In genomic region chr4:124658412-124658851, GRCm38 (mm10) we compare ENCODE assay signal across 9 mouse cellular contexts. TPM values are rescaled to one million over a fixed set of nuclear protein-coding genes. Genes with fewer than 3 reads are reported as not detected.
DNase-seq lines count a peak whose midpoint lies in the region; ATAC-seq and TF ChIP-seq lines count a peak whose summit lies in the region.
"Had no signal": no experiment of that assay in that cellular context is flagged by ENCODE, and none has a peak within 500 bp of the region (broad histone marks: within the 10 kb centered on the region; RNA-seq: fewer than 3 reads in every experiment).

No protein-coding gene starts in this region.

- H3K9me3 ChIP-seq in heart, embryonic 10.5 days = no peaks in the 10 kb centered on the region
- H3K9me3 ChIP-seq in ES-E14 (ENCODE audit: control insufficient read depth, insufficient read depth, low read depth, low read length) = no peaks in the 10 kb centered on the region
- no peaks in the 10 kb centered on the region for H3K9me3 ChIP-seq in forebrain, postnatal 0 days (ENCODE audit: low read length)
- no peaks in the 10 kb centered on the region for H3K9me3 ChIP-seq in limb, embryonic 14.5 days (ENCODE audit: control insufficient read depth, low read length)
- H3K9me3 ChIP-seq in stomach, embryonic 14.5 days (ENCODE audit: control insufficient read depth, low read depth, low read length) = no peaks in the 10 kb centered on the region

- TF ChIP-seq CTCF in forebrain, postnatal 0 days (IDR thresholded peaks at IDR 0.05; ENCODE audit: low read depth) = no peak

- H3K4me1 ChIP-seq in heart, embryonic 10.5 days = peaks cover 33% of the 10 kb centered on the region
- no peaks in the 10 kb centered on the region; a peak in 1 of 4 replicates for H3K4me1 ChIP-seq in ES-E14 (ENCODE audit: control insufficient read depth in 2 of 2, insufficient read depth in 2 of 2, low read length in 2 of 2, poor library complexity in 1 of 2)
- peaks cover 3% of the 10 kb centered on the region; the same call in 1 of the 2 replicates for H3K4me1 ChIP-seq in forebrain, postnatal 0 days (ENCODE audit: insufficient read depth)
- H3K4me1 ChIP-seq in limb, embryonic 14.5 days (ENCODE audit: control insufficient read depth, insufficient read depth, low read length) = peaks cover 3% of the 10 kb centered on the region; the same call in 1 of the 2 replicates
- H3K4me1 ChIP-seq in stomach, embryonic 14.5 days (ENCODE audit: control insufficient read depth, insufficient read depth, low read length) = peaks cover 13% of the 10 kb centered on the region; the same call in 1 of the 2 replicates

- no peak for ATAC-seq in forebrain, postnatal 0 days
- ATAC-seq in limb, embryonic 14.5 days (ENCODE audit: low FRiP score, low read depth) = no peak
- ATAC-seq in stomach, embryonic 14.5 days (ENCODE audit: insufficient number of reproducible peaks, insufficient read depth, low FRiP score, low read depth) = no peak
- ATAC-seq in frontal cortex, adult (ENCODE audit: low TSS enrichment) = no peak

- intact Hi-C loops in heart, postnatal 14 days (cut with DNase I) = loop anchor here (5.0 kb wide), 1 partner anchor 431 kb away; no protein-coding TSS in a partner anchor

- H3K4me3 ChIP-seq in heart, embryonic 10.5 days = peak overlapping the region; percentile 83
- peak overlapping the region; percentile 70 to 87 for H3K4me3 ChIP-seq in ES-E14 (ENCODE audit: insufficient read depth in 1 of 2, low read depth in 1 of 2, low read length in 2 of 2, poor library complexity in 1 of 2, severe bottlenecking in 1 of 2)
- peak overlapping the region; percentile 48 for H3K4me3 ChIP-seq in forebrain, postnatal 0 days (ENCODE audit: low read depth, low read length)
- H3K4me3 ChIP-seq in limb, embryonic 14.5 days (replicated peaks; ENCODE audit: low read length) = peak overlapping the region; percentile 58
- H3K4me3 ChIP-seq in stomach, embryonic 14.5 days (ENCODE audit: low read depth, low read length) = peak overlapping the region; percentile 62

- under 1% methylated on average over 39 of the region's 39 CpGs for WGBS in heart, embryonic 10.5 days
- WGBS in forebrain, postnatal 0 days = 2% methylated on average over 39 of the region's 39 CpGs
- WGBS in limb, embryonic 14.5 days = 2% methylated on average over 38 of the region's 39 CpGs
- WGBS in stomach, embryonic 14.5 days = 2% methylated on average over 39 of the region's 39 CpGs

- H3K4me2 ChIP-seq in forebrain, postnatal 0 days (ENCODE audit: low read depth) = peak overlapping the region; percentile 81
- peak overlapping the region; percentile 98 for H3K4me2 ChIP-seq in limb, embryonic 14.5 days (replicated peaks; ENCODE audit: low read depth, low read length, severe bottlenecking)
- peak overlapping the region; percentile 93; the same call in 1 of the 2 replicates for H3K4me2 ChIP-seq in stomach, embryonic 14.5 days (replicated peaks; ENCODE audit: low read depth, low read length)

- in situ Hi-C loops in ES-E14 (cut with MboI; ENCODE audit: low sequenced_read_pairs in 2 of 2, unreplicated experiment in 2 of 2) = no loop called here

- peaks cover 98% of the 10 kb centered on the region for H3K27me3 ChIP-seq in heart, embryonic 10.5 days (ENCODE audit: insufficient read depth, poor library complexity, severe bottlenecking)
- peaks cover 23% of the 10 kb centered on the region for H3K27me3 ChIP-seq in forebrain, postnatal 0 days (ENCODE audit: insufficient read depth, low read length)
- H3K27me3 ChIP-seq in limb, embryonic 14.5 days (ENCODE audit: control insufficient read depth, insufficient read depth, low read length) = peaks cover 75% of the 10 kb centered on the region
- peaks cover 60% of the 10 kb centered on the region for H3K27me3 ChIP-seq in stomach, embryonic 14.5 days (ENCODE audit: control insufficient read depth, insufficient read depth, low read length)

- H3K36me3 ChIP-seq in heart, embryonic 10.5 days = no peaks in the 10 kb centered on the region
- peaks cover 3% of the 10 kb centered on the region; the same call in 1 of the 2 replicates for H3K36me3 ChIP-seq in ES-E14 (ENCODE audit: control insufficient read depth, insufficient read depth, low read length, poor library complexity, severe bottlenecking)
- H3K36me3 ChIP-seq in forebrain, postnatal 0 days (ENCODE audit: insufficient read depth) = no peaks in the 10 kb centered on the region
- H3K36me3 ChIP-seq in limb, embryonic 14.5 days (ENCODE audit: control insufficient read depth, insufficient read depth, low read length) = no peaks in the 10 kb centered on the region
- no peaks in the 10 kb centered on the region for H3K36me3 ChIP-seq in stomach, embryonic 14.5 days (ENCODE audit: control insufficient read depth, insufficient read depth, low read length)

- H3K9ac ChIP-seq in ES-E14 (ENCODE audit: insufficient read depth, low read depth, low read length, poor library complexity, severe bottlenecking) = peak overlapping the region; percentile 80; the same call in 1 of the 2 replicates
- peak overlapping the region; percentile 59 for H3K9ac ChIP-seq in forebrain, postnatal 0 days
- no peak overlapping the region for H3K9ac ChIP-seq in limb, embryonic 14.5 days (ENCODE audit: low read depth, low read length, severe bottlenecking)
- H3K9ac ChIP-seq in stomach, embryonic 14.5 days (replicated peaks; ENCODE audit: low read depth, low read length) = no peak overlapping the region

- H3K27ac ChIP-seq in heart, embryonic 10.5 days = no peak overlapping the region
- H3K27ac ChIP-seq in ES-E14 (ENCODE audit: insufficient read depth, low read depth, low read length, poor library complexity, severe bottlenecking) = no peak overlapping the region
- no peak overlapping the region for H3K27ac ChIP-seq in forebrain, postnatal 0 days (ENCODE audit: low read depth, low read length)
- no peak overlapping the region for H3K27ac ChIP-seq in limb, embryonic 14.5 days (replicated peaks; ENCODE audit: low read depth, low read length)
- no peak overlapping the region for H3K27ac ChIP-seq in stomach, embryonic 14.5 days (ENCODE audit: low read length)

- no peak for DNase-seq in heart, embryonic 10.5 days (ENCODE audit: low spot score)
- DNase-seq in heart, postnatal 14 days = no peak
- no peak for DNase-seq in ES-E14 (ENCODE audit: low read depth, low spot score)
- peak; percentile 57 for DNase-seq in forebrain, postnatal 0 days
- DNase-seq in limb, embryonic 14.5 days (ENCODE audit: low spot score) = no peak
- DNase-seq in layer of hippocampus, postnatal 36 days = no peak

- no peak for TF ChIP-seq POLR2A in limb, embryonic 14.5 days (IDR thresholded peaks at IDR 0.05; ENCODE audit: borderline replicate concordance, extremely low read depth, insufficient read depth, insufficient read length)

RNA-seq across cellular contexts. Expression of gene Pou3f1, which starts 1.8 kb away (rescaled TPM):
- polyA plus RNA-seq in heart, embryonic 10.5 days (2016; fragmentation: Nextera tagmentation; extraction: Ambion mirVana) = 0.10 and 0.35 TPM in 2 replicates
- under 1 TPM in 1 of 2 experiments, not detected in 1; 0.07 TPM for total RNA-seq in heart, postnatal 14 days (2021)
- 6.2 and 9.5 TPM in 2 replicates for total RNA-seq in ES-E14 (2012; rRNA removed)
- 19.7 and 30.5 TPM in 2 replicates for total RNA-seq in forebrain, postnatal 0 days (2014; rRNA removed)
- polyA plus RNA-seq in forebrain, postnatal 0 days (2015; fragmentation: Nextera tagmentation; extraction: Ambion mirVana) = 20.2 and 31.1 TPM in 2 replicates
- polyA plus RNA-seq in limb, embryonic 14.5 days (2012; rRNA removed) = 1.2 and 1.7 TPM in 2 replicates
- polyA plus RNA-seq in limb, embryonic 14.5 days (2014; fragmentation: Nextera tagmentation; extraction: Ambion mirVana) = 0.97 and 1.2 TPM in 2 replicates
- 0.10 and 0.42 TPM in 2 replicates for polyA plus RNA-seq in stomach, embryonic 14.5 days (2014; fragmentation: Nextera tagmentation; extraction: Ambion mirVana)
- 10 to 100 TPM; 42.7 to 44.9 TPM for total RNA-seq in layer of hippocampus, postnatal 36 days (2021)
- total RNA-seq: CH12.LX had no signal

RNA-seq across cellular contexts. Expression of gene Utp11, which starts 35.0 kb away (rescaled TPM):
- 53.0 and 63.6 TPM in 2 replicates for polyA plus RNA-seq in heart, embryonic 10.5 days (2016; fragmentation: Nextera tagmentation; extraction: Ambion mirVana)
- total RNA-seq in heart, postnatal 14 days (2021) = 10 to 100 TPM; 11.6 to 12.0 TPM
- total RNA-seq in ES-E14 (2012; rRNA removed) = 29.2 and 39.7 TPM in 2 replicates
- 14.2 and 16.2 TPM in 2 replicates for total RNA-seq in forebrain, postnatal 0 days (2014; rRNA removed)
- polyA plus RNA-seq in forebrain, postnatal 0 days (2015; fragmentation: Nextera tagmentation; extraction: Ambion mirVana) = 30.9 and 33.0 TPM in 2 replicates
- polyA plus RNA-seq in limb, embryonic 14.5 days (2012; rRNA removed) = 29.2 and 52.0 TPM in 2 replicates
- 59.4 and 61.1 TPM in 2 replicates for polyA plus RNA-seq in limb, embryonic 14.5 days (2014; fragmentation: Nextera tagmentation; extraction: Ambion mirVana)
- 73.9 and 74.2 TPM in 2 replicates for polyA plus RNA-seq in stomach, embryonic 14.5 days (2014; fragmentation: Nextera tagmentation; extraction: Ambion mirVana)
- total RNA-seq in layer of hippocampus, postnatal 36 days (2021) = 10 to 100 TPM; 15.9 to 16.9 TPM

RNA-seq across cellular contexts. Expression of gene Fhl3, which starts 42.1 kb away (rescaled TPM):
- polyA plus RNA-seq in heart, embryonic 10.5 days (2016; fragmentation: Nextera tagmentation; extraction: Ambion mirVana) = 3.9 and 5.4 TPM in 2 replicates
- 10 to 100 TPM; 13.0 to 13.9 TPM for total RNA-seq in heart, postnatal 14 days (2021)
- total RNA-seq in ES-E14 (2012; rRNA removed) = 7.5 and 13.7 TPM in 2 replicates
- 2.5 and 3.0 TPM in 2 replicates for total RNA-seq in forebrain, postnatal 0 days (2014; rRNA removed)
- 1.4 and 2.0 TPM in 2 replicates for polyA plus RNA-seq in forebrain, postnatal 0 days (2015; fragmentation: Nextera tagmentation; extraction: Ambion mirVana)
- polyA plus RNA-seq in limb, embryonic 14.5 days (2012; rRNA removed) = 30.6 and 43.7 TPM in 2 replicates
- 18.1 and 20.4 TPM in 2 replicates for polyA plus RNA-seq in limb, embryonic 14.5 days (2014; fragmentation: Nextera tagmentation; extraction: Ambion mirVana)
- polyA plus RNA-seq in stomach, embryonic 14.5 days (2014; fragmentation: Nextera tagmentation; extraction: Ambion mirVana) = 19.5 and 20.4 TPM in 2 replicates
- 1 to 10 TPM; 1.7 to 2.4 TPM for total RNA-seq in layer of hippocampus, postnatal 36 days (2021)

RNA-seq across cellular contexts. Expression of gene 3100002H09Rik, which starts 47.8 kb away (rescaled TPM):
- polyA plus RNA-seq in heart, embryonic 10.5 days (2016; fragmentation: Nextera tagmentation; extraction: Ambion mirVana) = 0.20 TPM in 1 of 2 replicates, not detected in the other
- not detected for total RNA-seq in heart, postnatal 14 days (2021)
- not detected in 2 replicates for total RNA-seq in ES-E14 (2012; rRNA removed)
- 0.23 TPM in 1 of 2 replicates, not detected in the other for total RNA-seq in forebrain, postnatal 0 days (2014; rRNA removed)
- polyA plus RNA-seq in forebrain, postnatal 0 days (2015; fragmentation: Nextera tagmentation; extraction: Ambion mirVana) = 0.18 TPM in 1 of 2 replicates, not detected in the other
- polyA plus RNA-seq in limb, embryonic 14.5 days (2012; rRNA removed) = not detected in 2 replicates
- not detected in 2 replicates for polyA plus RNA-seq in limb, embryonic 14.5 days (2014; fragmentation: Nextera tagmentation; extraction: Ambion mirVana)
- 0.29 TPM in 1 of 2 replicates, not detected in the other for polyA plus RNA-seq in stomach, embryonic 14.5 days (2014; fragmentation: Nextera tagmentation; extraction: Ambion mirVana)
- total RNA-seq in layer of hippocampus, postnatal 36 days (2021) = 1 to 10 TPM; 1.1 to 1.4 TPM
- total RNA-seq: CH12.LX had no signal

RNA-seq across cellular contexts. Expression of gene Sf3a3, which starts 56.1 kb away (rescaled TPM):
- polyA plus RNA-seq in heart, embryonic 10.5 days (2016; fragmentation: Nextera tagmentation; extraction: Ambion mirVana) = 137 and 180 TPM in 2 replicates
- total RNA-seq in heart, postnatal 14 days (2021) = 10 to 100 TPM; 19.2 to 21.5 TPM
- total RNA-seq in ES-E14 (2012; rRNA removed) = 91.6 and 117 TPM in 2 replicates
- 46.3 and 54.4 TPM in 2 replicates for total RNA-seq in forebrain, postnatal 0 days (2014; rRNA removed)
- 68.3 and 84.1 TPM in 2 replicates for polyA plus RNA-seq in forebrain, postnatal 0 days (2015; fragmentation: Nextera tagmentation; extraction: Ambion mirVana)
- polyA plus RNA-seq in limb, embryonic 14.5 days (2012; rRNA removed) = 48.9 and 78.6 TPM in 2 replicates
- 122 and 128 TPM in 2 replicates for polyA plus RNA-seq in limb, embryonic 14.5 days (2014; fragmentation: Nextera tagmentation; extraction: Ambion mirVana)
- 145 and 150 TPM in 2 replicates for polyA plus RNA-seq in stomach, embryonic 14.5 days (2014; fragmentation: Nextera tagmentation; extraction: Ambion mirVana)
- total RNA-seq in layer of hippocampus, postnatal 36 days (2021) = 10 to 100 TPM; 34.9 to 35.4 TPM

Comparison
In these comparisons a context has a peak if more than half of its experiments do, and no peak if none do; other contexts are left out.
1. H3K9ac ChIP-seq: peak in ES-E14 (single experiment) and forebrain, postnatal 0 days (single experiment); none in limb, embryonic 14.5 days (single experiment) and stomach, embryonic 14.5 days (single experiment).
2. Peak in every context shown above with its lines, with median percentiles within 50 percentile points of each other: H3K4me3 ChIP-seq and H3K4me2 ChIP-seq.